Mouse (Mus musculus) heart, embryonic 10.5 days (tissue): ENCODE measurements around the gene L3mbtl2. TPM values are rescaled to one million over a fixed set of nuclear protein-coding genes. Genes with fewer than 3 reads are reported as not detected.
A peak's percentile ranks its signal among the peaks of the same experiment; 100 is the strongest.

Source experiments
- DNase-seq: peaks from one replicate; pipeline ENCODE4 v3.0.0-alpha.2; 2017; ENCODE audit warnings: low spot score
- H3K27ac ChIP-seq: fragments of 300-500 bp; sonication (generic); 2 replicates; pipeline ENCODE4 v1.5.1; 2016; ENCODE audit warnings: mild to moderate bottlenecking
- H3K27me3 ChIP-seq: fragments of 300-500 bp; sonication (generic); 2 replicates; pipeline ENCODE4 v1.6.1; 2016; ENCODE audit warnings: mild to moderate bottlenecking; ENCODE audit not compliant: poor library complexity, insufficient read depth, severe bottlenecking
- H3K36me3 ChIP-seq: fragments of 300-500 bp; sonication (generic); 2 replicates; pipeline ENCODE4 v1.6.1; 2016; ENCODE audit warnings: mild to moderate bottlenecking, moderate library complexity
- H3K4me1 ChIP-seq: fragments of 300-500 bp; sonication (generic); 2 replicates; pipeline ENCODE4 v1.6.1; 2016; ENCODE audit warnings: mild to moderate bottlenecking
- H3K4me3 ChIP-seq: fragments of 300-500 bp; sonication (generic); 2 replicates; pipeline ENCODE4 v1.5.1; 2016; ENCODE audit warnings: mild to moderate bottlenecking, moderate library complexity
- H3K9me3 ChIP-seq: fragments of 300-500 bp; sonication (generic); 2 replicates; pipeline ENCODE4 v1.6.1; 2016; ENCODE audit warnings: mild to moderate bottlenecking, moderate library complexity
- WGBS: fragments of 180-500 bp; shearing (Covaris S2); methylation state at CpG from one replicate; pipeline ENCODE4 v1.1.7; 2016; 5-methylcytosine and 5-hydroxymethylcytosine counted together
- polyA plus RNA-seq: library from polyadenylated mRNA; unstranded; fragments of >200 nt; fragmentation: Nextera tagmentation; extraction: Ambion mirVana; gene quantifications from 2 replicates; pipeline ENCODE4 v1.2.1, GENCODE M21; 2016

The L3mbtl2 gene
- 28.0 and 31.3 TPM in 2 replicates for polyA plus RNA-seq

GRCm38 (mm10) chr15:81663697-81664561, at the start of gene L3mbtl2:
Gene L3mbtl2, plus strand, starts transcription at chr15:81663889.
- Histone ChIP-seq H3K9me3 (no peaks in the 10 kb centered on the region), H3K4me1 (peaks cover 5% of the 10 kb centered on the region), H3K4me3 (peak within 1 kb of the TSS; percentile 93), H3K27me3 (no peaks in the 10 kb centered on the region), H3K36me3 (peaks cover 22% of the 10 kb centered on the region), H3K27ac (peak within 1 kb of the TSS; percentile 88)
- DNase-seq: peak; percentile 98
- WGBS: 1% methylated on average over 55 of the region's 55 CpGs

- Histone ChIP-seq H3K27me3 (no peaks in the 10 kb centered on the region), H3K4me3 (no peak overlapping the region), H3K4me1 (no peaks in the 10 kb centered on the region), H3K36me3 (peaks cover 72% of the 10 kb centered on the region), H3K27ac (no peak overlapping the region), H3K9me3 (no peaks in the 10 kb centered on the region)
- no peak for DNase-seq
- WGBS: 94% methylated on average over 8 of the region's 8 CpGs
Observed at GRCm38 (mm10) chr15:81649516-81650455, 13.9 kb upstream of the L3mbtl2 start.

GRCm38 (mm10) chr15:81650636-81651035, 13.1 kb upstream of the L3mbtl2 start:
- no peak overlapping the region for H3K27ac ChIP-seq
- H3K36me3 ChIP-seq: peaks cover 64% of the 10 kb centered on the region
- H3K4me1 ChIP-seq: no peaks in the 10 kb centered on the region
- no peak for DNase-seq
- 92% methylated on average over 7 of the region's 7 CpGs for WGBS
- H3K27me3 ChIP-seq: no peaks in the 10 kb centered on the region
- no peaks in the 10 kb centered on the region for H3K9me3 ChIP-seq
- no peak overlapping the region for H3K4me3 ChIP-seq

GRCm38 (mm10) chr15:81661701-81662100, 2.0 kb upstream of the L3mbtl2 start:
- Histone ChIP-seq H3K4me3 (no peak overlapping the region), H3K27ac (no peak overlapping the region), H3K4me1 (peaks cover 5% of the 10 kb centered on the region), H3K36me3 (no peaks in the 10 kb centered on the region), H3K9me3 (no peaks in the 10 kb centered on the region), H3K27me3 (no peaks in the 10 kb centered on the region)
- no peak for DNase-seq
- 91% methylated on average over 2 of the region's 2 CpGs for WGBS

- 49% methylated on average over 10 of the region's 10 CpGs for WGBS
- H3K27me3 ChIP-seq: no peaks in the 10 kb centered on the region
- DNase-seq: no peak
- peaks cover 16% of the 10 kb centered on the region for H3K36me3 ChIP-seq
- H3K4me1 ChIP-seq: peaks cover 5% of the 10 kb centered on the region
- no peaks in the 10 kb centered on the region for H3K9me3 ChIP-seq
- H3K27ac ChIP-seq: peak overlapping the region; percentile 88; the same call in 1 of the 2 replicates
- peak overlapping the region; percentile 93 for H3K4me3 ChIP-seq
Observed at GRCm38 (mm10) chr15:81663281-81663680, 408 bp upstream of the L3mbtl2 start.

- Histone ChIP-seq H3K4me3 (no peak overlapping the region), H3K27me3 (no peaks in the 10 kb centered on the region), H3K27ac (no peak overlapping the region), H3K4me1 (peaks cover 5% of the 10 kb centered on the region), H3K9me3 (no peaks in the 10 kb centered on the region), H3K36me3 (peaks cover 42% of the 10 kb centered on the region)
- no peak for DNase-seq
- 88% methylated on average over 10 of the region's 10 CpGs for WGBS
Observed at GRCm38 (mm10) chr15:81666957-81667356, 3.3 kb downstream of the L3mbtl2 start.

- no peaks in the 10 kb centered on the region for H3K4me1 ChIP-seq
- no peaks in the 10 kb centered on the region for H3K27me3 ChIP-seq
- no peak overlapping the region for H3K4me3 ChIP-seq
- no peak overlapping the region for H3K27ac ChIP-seq
- WGBS: 82% methylated on average over 4 of the region's 4 CpGs
- DNase-seq: no peak
- no peaks in the 10 kb centered on the region for H3K9me3 ChIP-seq
- peaks cover 61% of the 10 kb centered on the region for H3K36me3 ChIP-seq
Observed at GRCm38 (mm10) chr15:81670231-81670640, 6.5 kb downstream of the L3mbtl2 start.

GRCm38 (mm10) chr15:81676637-81677036, 12.9 kb downstream of the L3mbtl2 start:
- H3K4me1 ChIP-seq: no peaks in the 10 kb centered on the region
- peaks cover 63% of the 10 kb centered on the region for H3K36me3 ChIP-seq
- no peak overlapping the region for H3K4me3 ChIP-seq
- DNase-seq: no peak
- no peaks in the 10 kb centered on the region for H3K27me3 ChIP-seq
- H3K9me3 ChIP-seq: no peaks in the 10 kb centered on the region
- WGBS: 66% methylated on average over 3 of the region's 3 CpGs
- H3K27ac ChIP-seq: no peak overlapping the region

GRCm38 (mm10) chr15:81680301-81680805, 16.7 kb downstream of the L3mbtl2 start:
- Histone ChIP-seq H3K9me3 (no peaks in the 10 kb centered on the region), H3K36me3 (peaks cover 80% of the 10 kb centered on the region), H3K4me1 (no peaks in the 10 kb centered on the region), H3K27ac (no peak overlapping the region), H3K27me3 (no peaks in the 10 kb centered on the region), H3K4me3 (no peak overlapping the region)
- no peak for DNase-seq
- WGBS: 91% methylated on average over 4 of the region's 4 CpGs

GRCm38 (mm10) chr15:81693366-81693966, 29.8 kb downstream of the L3mbtl2 start:
- WGBS: 5% methylated on average over 41 of the region's 41 CpGs
- Histone ChIP-seq H3K27me3 (peaks cover 74% of the 10 kb centered on the region), H3K9me3 (no peaks in the 10 kb centered on the region), H3K4me1 (peaks cover 20% of the 10 kb centered on the region), H3K4me3 (peak overlapping the region; percentile 76), H3K27ac (peak overlapping the region; percentile 83), H3K36me3 (0 out of 2 replicates have a peak, but pooled peaks cover 4% of the 10 kb centered on the region)
- DNase-seq: no peak

- no peaks in the 10 kb centered on the region for H3K9me3 ChIP-seq
- peak overlapping the region; percentile 76 for H3K4me3 ChIP-seq
- H3K36me3 ChIP-seq: 0 out of 2 replicates have a peak, but pooled peaks cover 4% of the 10 kb centered on the region
- under 1% methylated on average over 107 of the region's 107 CpGs for WGBS
- H3K27ac ChIP-seq: peak overlapping the region; percentile 83
- H3K27me3 ChIP-seq: peaks cover 74% of the 10 kb centered on the region
- peak; percentile 89 for DNase-seq
- H3K4me1 ChIP-seq: peaks cover 20% of the 10 kb centered on the region
Observed at GRCm38 (mm10) chr15:81693967-81694881, 30.5 kb downstream of the L3mbtl2 start.
